Mouse (Mus musculus): ENCODE results near the gene Grik4.
A peak's percentile ranks its signal among the peaks of the same experiment; 100 is the strongest.

The Grik4 gene

GRCm38 (mm10) chr9:42898091-42898591 lies 46.2 kb downstream of the Grik4 start:
- DNase-seq (ENCODE audit: low spot score): no peak

GRCm38 (mm10) chr9:42897361-42898051 lies 46.8 kb downstream of the Grik4 start:
- no peak for DNase-seq (ENCODE audit: low spot score)

GRCm38 (mm10) chr9:42896421-42897210 lies 47.7 kb downstream of the Grik4 start:
- DNase-seq (ENCODE audit: low spot score): no peak

- no peak for DNase-seq (ENCODE audit: low spot score)
Observed at GRCm38 (mm10) chr9:42892765-42893164, 51.5 kb downstream of the Grik4 start.

- DNase-seq (ENCODE audit: low spot score): no peak
Observed at GRCm38 (mm10) chr9:42887930-42888329, 56.4 kb downstream of the Grik4 start.

GRCm38 (mm10) chr9:42886112-42886766 lies 58.1 kb downstream of the Grik4 start:
- no peak for DNase-seq (ENCODE audit: low spot score)

- no peak for DNase-seq (ENCODE audit: low spot score)
Observed at GRCm38 (mm10) chr9:42885566-42885965, 58.7 kb downstream of the Grik4 start.

GRCm38 (mm10) chr9:42885123-42885522 lies 59.2 kb downstream of the Grik4 start:
- DNase-seq (ENCODE audit: low spot score): no peak

- DNase-seq (ENCODE audit: low spot score): no peak
Observed at GRCm38 (mm10) chr9:42883006-42883759, 61.1 kb downstream of the Grik4 start.

- DNase-seq (ENCODE audit: low spot score): no peak
Observed at GRCm38 (mm10) chr9:42882313-42882712, 62.0 kb downstream of the Grik4 start.

GRCm38 (mm10) chr9:42881040-42881439 lies 63.3 kb downstream of the Grik4 start:
- DNase-seq (ENCODE audit: low spot score): no peak

GRCm38 (mm10) chr9:42878401-42878800 lies 65.9 kb downstream of the Grik4 start:
- no peak for DNase-seq (ENCODE audit: low spot score)

- no peak for DNase-seq (ENCODE audit: low spot score)
Observed at GRCm38 (mm10) chr9:42872885-42873284, 71.4 kb downstream of the Grik4 start.

- no peak for DNase-seq (ENCODE audit: low spot score)
Observed at GRCm38 (mm10) chr9:42871681-42872080, 72.6 kb downstream of the Grik4 start.

GRCm38 (mm10) chr9:42870257-42870656 lies 74.0 kb downstream of the Grik4 start:
- no peak for DNase-seq (ENCODE audit: low spot score)

- DNase-seq (ENCODE audit: low spot score): no peak
Observed at GRCm38 (mm10) chr9:42868508-42868907, 75.8 kb downstream of the Grik4 start.

- DNase-seq (ENCODE audit: low spot score): peak; percentile 2
Observed at GRCm38 (mm10) chr9:42866650-42867049, 77.6 kb downstream of the Grik4 start.

GRCm38 (mm10) chr9:42865036-42865829 lies 79.1 kb downstream of the Grik4 start:
- DNase-seq (ENCODE audit: low spot score): peak; percentile 1

- DNase-seq (ENCODE audit: low spot score): no peak
Observed at GRCm38 (mm10) chr9:42863360-42863759, 80.9 kb downstream of the Grik4 start.

- no peak for DNase-seq (ENCODE audit: low spot score)
Observed at GRCm38 (mm10) chr9:42861711-42862110, 82.6 kb downstream of the Grik4 start.

GRCm38 (mm10) chr9:42861238-42861637 lies 83.1 kb downstream of the Grik4 start:
- DNase-seq (ENCODE audit: low spot score): no peak
